Mouse (Mus musculus): ENCODE measurements around the gene Epha6.

DNA sequence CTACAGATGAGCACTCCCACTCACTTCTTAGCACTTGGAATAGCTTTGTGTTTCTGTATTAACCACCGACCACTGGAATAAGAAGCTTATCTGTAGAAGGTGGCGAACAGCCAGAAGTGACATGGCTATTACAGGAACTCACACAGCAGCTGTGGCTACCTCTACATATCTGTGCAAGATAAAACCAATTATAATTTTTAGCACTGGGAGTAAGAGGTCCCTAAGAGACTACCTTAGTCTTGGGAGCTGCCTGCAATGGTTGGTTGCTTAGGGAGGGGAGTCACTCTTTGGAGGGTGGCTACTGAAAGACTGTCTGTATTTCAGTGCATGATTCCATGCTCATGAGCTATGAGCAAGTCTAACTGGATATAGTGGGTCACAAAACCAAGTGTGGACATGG, 331.2 kb downstream of the Epha6 start:
- no peak for TF ChIP-seq CTCF (IDR thresholded peaks at IDR 0.05; ENCODE audit: extremely low read depth, insufficient read length, insufficient replicate concordance, low read depth, low read length)
- no peak for TF ChIP-seq POLR2A (IDR thresholded peaks at IDR 0.05; ENCODE audit: low read depth, low read length)
